8 mouse cellular contexts compared by ENCODE assay signal in the genomic region with DNA sequence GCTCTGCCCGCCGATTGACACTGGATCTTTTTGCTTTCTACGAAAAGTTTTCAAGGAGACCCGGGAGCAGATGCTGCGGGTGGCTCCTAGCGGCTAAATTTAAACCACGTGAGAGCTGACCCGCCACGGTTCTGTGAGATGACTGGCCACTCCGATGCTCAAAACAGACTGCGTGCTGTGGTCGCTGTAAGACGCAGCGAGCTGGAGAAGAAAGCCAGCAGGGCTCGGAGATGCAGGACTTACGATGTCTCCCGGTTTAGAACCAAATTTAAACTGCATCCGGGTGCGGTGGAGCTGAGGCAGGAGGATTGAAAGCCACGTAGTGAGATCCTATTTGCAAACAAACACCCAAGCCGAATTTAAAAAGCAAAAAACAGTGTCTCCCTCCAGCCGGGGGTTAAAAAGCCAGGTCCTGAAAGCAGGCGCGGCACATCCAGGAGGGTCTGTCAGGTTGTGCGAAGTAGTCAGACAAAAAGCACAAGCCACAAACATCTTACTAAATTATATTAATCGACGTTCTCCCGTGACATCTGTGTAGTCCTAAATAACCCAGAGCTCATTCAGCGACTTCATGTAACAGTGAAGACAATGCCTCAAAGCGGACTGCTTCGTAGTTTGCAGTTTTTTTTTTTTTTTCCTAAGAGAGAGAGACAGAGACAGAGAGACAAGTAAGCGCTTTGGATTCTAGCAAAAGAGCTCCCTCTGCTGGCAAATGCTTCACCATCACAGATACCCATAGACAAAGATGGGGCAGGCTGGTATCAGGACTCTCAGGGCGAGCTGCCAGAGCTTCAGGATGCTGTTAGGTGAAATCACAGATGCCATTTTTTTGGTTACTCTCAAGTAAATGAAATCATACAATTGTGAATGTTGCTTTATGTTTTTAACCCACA.
DNase-seq lines count a peak whose midpoint lies in the region; ATAC-seq and TF ChIP-seq lines count a peak whose summit lies in the region.

No protein-coding gene starts in this region.

- TF ChIP-seq CTCF in Patski (IDR thresholded peaks at IDR 0.05) = peak; percentile 79
- TF ChIP-seq CTCF in lung, postnatal 0 days (IDR thresholded peaks at IDR 0.05) = peak; percentile 86

- H3K4me1 ChIP-seq in hindbrain, embryonic 12.5 days = peaks cover 6% of the 10 kb centered on the region
- H3K4me1 ChIP-seq in lung, postnatal 0 days (ENCODE audit: insufficient read depth, low read depth, low read length) = peaks cover 7% of the 10 kb centered on the region; the same call in 1 of the 2 replicates

- under 1% methylated on average over 33 of the region's 33 CpGs for WGBS in hindbrain, embryonic 12.5 days
- WGBS in lung, postnatal 0 days = under 1% methylated on average over 33 of the region's 33 CpGs

- no peaks in the 10 kb centered on the region for H3K36me3 ChIP-seq in hindbrain, embryonic 12.5 days
- H3K36me3 ChIP-seq in lung, postnatal 0 days (ENCODE audit: insufficient read depth, low read length) = no peaks in the 10 kb centered on the region

- no peaks in the 10 kb centered on the region for H3K27me3 ChIP-seq in Patski
- peaks cover 13% of the 10 kb centered on the region for H3K27me3 ChIP-seq in hindbrain, embryonic 12.5 days
- no peaks in the 10 kb centered on the region for H3K27me3 ChIP-seq in lung, postnatal 0 days (replicated peaks; ENCODE audit: insufficient read depth, low read length)

- H3K9me3 ChIP-seq in hindbrain, embryonic 12.5 days (replicated peaks) = no peaks in the 10 kb centered on the region
- H3K9me3 ChIP-seq in lung, postnatal 0 days (ENCODE audit: low read length) = no peaks in the 10 kb centered on the region

- CTCF ChIA-PET in Patski (lab: Charles Lee) = interaction anchor here (0.6 to 5.4 kb wide), 14 partner anchors 10 to 149 kb away, joined by 3 to 101 read pairs (median 4); partner anchors contain the start of genes Casc1 and Etfrf1

- peak; percentile 30; the same call in 1 of the 2 replicates for TF ChIP-seq EP300 in lung, postnatal 0 days (IDR thresholded peaks at IDR 0.05)

- peak; percentile 77 for ATAC-seq in Patski
- peak; percentile 51 for ATAC-seq in hindbrain, embryonic 12.5 days (ENCODE audit: low FRiP score)
- ATAC-seq in lung, postnatal 0 days = peak; percentile 51

- no peak for DNase-seq in Patski (ENCODE audit: low read depth, low spot score)
- DNase-seq in cerebellum, postnatal 10 days = peak; percentile 96 to 98
- DNase-seq in frontal cortex, postnatal 10 days (ENCODE audit: low spot score in 2 of 2) = peak; percentile 77 to 81
- peak; percentile 83 to 89 for DNase-seq in layer of hippocampus, postnatal 10 days (ENCODE audit: low spot score in 2 of 2)
- peak; percentile 96 for DNase-seq in lung, postnatal 0 days (ENCODE audit: low spot score)
- peak; percentile 41 for DNase-seq in ovary, postnatal 10 days (ENCODE audit: low spot score)
- peak; percentile 93 for DNase-seq in thymus, postnatal 0 days (ENCODE audit: low spot score)

- peak overlapping the region; percentile 68 for H3K4me2 ChIP-seq in hindbrain, embryonic 12.5 days (replicated peaks)
- H3K4me2 ChIP-seq in lung, postnatal 0 days (replicated peaks; ENCODE audit: low read depth, low read length) = peak overlapping the region; percentile 76

- peak overlapping the region; percentile 46 for H3K4me3 ChIP-seq in hindbrain, embryonic 12.5 days
- peak overlapping the region; percentile 43 for H3K4me3 ChIP-seq in lung, postnatal 0 days (ENCODE audit: low read depth, low read length)

- H3K27ac ChIP-seq in hindbrain, embryonic 12.5 days = peak overlapping the region; percentile 84
- peak overlapping the region; percentile 95 for H3K27ac ChIP-seq in lung, postnatal 0 days (ENCODE audit: low read length)

- POLR2A ChIA-PET in Patski (lab: Charles Lee) = interaction anchor here (0.7 to 1.5 kb wide), 3 partner anchors 92 to 148 kb away, joined by 3 to 4 read pairs (median 4); no protein-coding TSS in a partner anchor

- in situ Hi-C loops in Patski (cut with MboI; ENCODE audit: low pct_unique_long_range_greater_than_20kb) = loop anchor here (5.0 kb wide), 3 partner anchors 94 to 254 kb away; no protein-coding TSS in a partner anchor

- H3K9ac ChIP-seq in hindbrain, embryonic 12.5 days = peak overlapping the region; percentile 56; the same call in 1 of the 2 replicates
- peak overlapping the region; percentile 6; the same call in 1 of the 2 replicates for H3K9ac ChIP-seq in lung, postnatal 0 days (replicated peaks; ENCODE audit: low read depth)
